Mouse (Mus musculus): ENCODE results near the gene Fbll1. TPM values are rescaled to one million over a fixed set of nuclear protein-coding genes. Genes with fewer than 3 reads are reported as not detected.

Gene Fbll1
- polyA plus RNA-seq, 1 experiment from 2014 or later: 16.4 TPM

GRCm38 (mm10) chr11:35776452-35776851 is 22.2 kb downstream of the Fbll1 start:
- H3K4me3 ChIP-seq: no peak overlapping the region
- H3K36me3 ChIP-seq: peaks cover 33% of the 10 kb centered on the region
- no peaks in the 10 kb centered on the region for H3K9me3 ChIP-seq
- ATAC-seq (ENCODE audit: low FRiP score, low read depth): no peak
- WGBS: 89% methylated on average over 3 of the region's 3 CpGs
- 0 out of 2 replicates have a peak, but pooled peaks cover 2% of the 10 kb centered on the region for H3K4me1 ChIP-seq
- H3K4me2 ChIP-seq (replicated peaks): no peak overlapping the region
- no peaks in the 10 kb centered on the region for H3K27me3 ChIP-seq (replicated peaks)
- H3K27ac ChIP-seq: no peak overlapping the region
- no peak overlapping the region for H3K9ac ChIP-seq

- no peak for ATAC-seq (ENCODE audit: low FRiP score, low read depth)
- H3K36me3 ChIP-seq: peaks cover 32% of the 10 kb centered on the region
These were observed 23.1 kb downstream of the Fbll1 start for GRCm38 (mm10) chr11:35775606-35776005.

GRCm38 (mm10) chr11:35770741-35771504 is 27.8 kb downstream of the Fbll1 start:
- Histone ChIP-seq H3K9ac (peak overlapping the region; percentile 99), H3K27me3 (replicated peaks) (no peaks in the 10 kb centered on the region), H3K4me3 (peak overlapping the region; percentile 92), H3K9me3 (no peaks in the 10 kb centered on the region), H3K36me3 (no peaks in the 10 kb centered on the region), H3K4me2 (replicated peaks) (peak overlapping the region; percentile 61), H3K27ac (no peak overlapping the region), H3K4me1 (peaks cover 11% of the 10 kb centered on the region)
- ATAC-seq (ENCODE audit: low FRiP score, low read depth): no peak
- 67% methylated on average over 9 of the region's 9 CpGs for WGBS

More at GRCm38 (mm10) chr11:35775606-35776005, 23.1 kb downstream of the Fbll1 start:
- Histone ChIP-seq H3K4me1 (peaks cover 10% of the 10 kb centered on the region), H3K4me3 (no peak overlapping the region), H3K9me3 (no peaks in the 10 kb centered on the region), H3K9ac (no peak overlapping the region), H3K4me2 (replicated peaks) (no peak overlapping the region), H3K27ac (no peak overlapping the region), H3K27me3 (replicated peaks) (no peaks in the 10 kb centered on the region)
- WGBS: 97% methylated on average over 3 of the region's 3 CpGs

- ATAC-seq (ENCODE audit: low FRiP score, low read depth): peak; percentile 89
- Histone ChIP-seq H3K36me3 (no peaks in the 10 kb centered on the region), H3K9ac (peak overlapping the region; percentile 99), H3K4me3 (peak overlapping the region; percentile 92), H3K27me3 (replicated peaks) (no peaks in the 10 kb centered on the region), H3K27ac (peak overlapping the region; percentile 87), H3K9me3 (no peaks in the 10 kb centered on the region), H3K4me2 (replicated peaks) (peak overlapping the region; percentile 61), H3K4me1 (peaks cover 11% of the 10 kb centered on the region)
- under 1% methylated on average over 35 of the region's 41 CpGs for WGBS
These were observed 28.8 kb downstream of the Fbll1 start for GRCm38 (mm10) chr11:35769746-35770437.

GRCm38 (mm10) chr11:35769188-35769745 is 29.4 kb downstream of the Fbll1 start, which contains the start of gene Pank3:
Gene Pank3 (plus strand): TSS chr11:35769484.
- Histone ChIP-seq H3K9ac (peak within 1 kb of the TSS; percentile 99), H3K4me2 (replicated peaks) (peak within 1 kb of the TSS; percentile 61), H3K4me1 (peaks cover 11% of the 10 kb centered on the region), H3K9me3 (no peaks in the 10 kb centered on the region), H3K36me3 (no peaks in the 10 kb centered on the region), H3K4me3 (peak within 1 kb of the TSS; percentile 92), H3K27me3 (replicated peaks) (no peaks in the 10 kb centered on the region), H3K27ac (peak within 1 kb of the TSS; percentile 87)
- WGBS: under 1% methylated on average over 48 of the region's 50 CpGs
- ATAC-seq (ENCODE audit: low FRiP score, low read depth): peak; percentile 100

- H3K4me2 ChIP-seq (replicated peaks): no peak overlapping the region
- peaks cover 8% of the 10 kb centered on the region for H3K4me1 ChIP-seq
- H3K36me3 ChIP-seq: no peaks in the 10 kb centered on the region
- H3K4me3 ChIP-seq: no peak overlapping the region
- no peak for ATAC-seq (ENCODE audit: low FRiP score, low read depth)
- H3K27ac ChIP-seq: no peak overlapping the region
- 94% methylated on average over 5 of the region's 5 CpGs for WGBS
- H3K9me3 ChIP-seq: no peaks in the 10 kb centered on the region
- no peaks in the 10 kb centered on the region for H3K27me3 ChIP-seq (replicated peaks)
- no peak overlapping the region for H3K9ac ChIP-seq
These were observed 31.8 kb downstream of the Fbll1 start for GRCm38 (mm10) chr11:35766845-35767244.

- Histone ChIP-seq H3K4me2 (replicated peaks) (no peak overlapping the region), H3K36me3 (no peaks in the 10 kb centered on the region), H3K27me3 (replicated peaks) (no peaks in the 10 kb centered on the region), H3K4me1 (no peaks in the 10 kb centered on the region), H3K27ac (no peak overlapping the region), H3K9me3 (no peaks in the 10 kb centered on the region), H3K9ac (no peak overlapping the region), H3K4me3 (no peak overlapping the region)
- no peak for ATAC-seq (ENCODE audit: low FRiP score, low read depth)
- WGBS: 94% methylated on average over 4 of the region's 4 CpGs
These were observed 38.1 kb downstream of the Fbll1 start for GRCm38 (mm10) chr11:35760627-35761003.

- Histone ChIP-seq H3K36me3 (no peaks in the 10 kb centered on the region), H3K4me1 (no peaks in the 10 kb centered on the region), H3K4me3 (no peak overlapping the region), H3K4me2 (replicated peaks) (no peak overlapping the region), H3K27ac (no peak overlapping the region), H3K9me3 (no peaks in the 10 kb centered on the region), H3K9ac (no peak overlapping the region), H3K27me3 (replicated peaks) (no peaks in the 10 kb centered on the region)
- 86% methylated on average over 7 of the region's 7 CpGs for WGBS
- no peak for ATAC-seq (ENCODE audit: low FRiP score, low read depth)
These were observed 38.6 kb downstream of the Fbll1 start for GRCm38 (mm10) chr11:35760001-35760626.

- H3K36me3 ChIP-seq: no peaks in the 10 kb centered on the region
These were observed 42.0 kb downstream of the Fbll1 start for GRCm38 (mm10) chr11:35756411-35757303.

GRCm38 (mm10) chr11:35755546-35755945 is 43.1 kb downstream of the Fbll1 start:
- no peak for ATAC-seq (ENCODE audit: low FRiP score, low read depth)
- Histone ChIP-seq H3K27me3 (replicated peaks) (no peaks in the 10 kb centered on the region), H3K4me1 (no peaks in the 10 kb centered on the region), H3K27ac (no peak overlapping the region), H3K36me3 (no peaks in the 10 kb centered on the region), H3K9me3 (no peaks in the 10 kb centered on the region), H3K4me2 (replicated peaks) (no peak overlapping the region), H3K9ac (no peak overlapping the region), H3K4me3 (no peak overlapping the region)
- 53% methylated on average over 6 of the region's 6 CpGs for WGBS

More at GRCm38 (mm10) chr11:35756411-35757303, 42.0 kb downstream of the Fbll1 start:
- no peak overlapping the region for H3K4me3 ChIP-seq
- no peak for ATAC-seq (ENCODE audit: low FRiP score, low read depth)
- no peaks in the 10 kb centered on the region for H3K4me1 ChIP-seq
- WGBS: 81% methylated on average over 11 of the region's 11 CpGs
- no peak overlapping the region for H3K9ac ChIP-seq
- no peaks in the 10 kb centered on the region for H3K27me3 ChIP-seq (replicated peaks)
- H3K27ac ChIP-seq: no peak overlapping the region
- H3K9me3 ChIP-seq: no peaks in the 10 kb centered on the region
- H3K4me2 ChIP-seq (replicated peaks): no peak overlapping the region

- no peak for ATAC-seq (ENCODE audit: low FRiP score, low read depth)
- H3K4me3 ChIP-seq: no peak overlapping the region
- H3K9me3 ChIP-seq: no peaks in the 10 kb centered on the region
- H3K9ac ChIP-seq: no peak overlapping the region
- no peaks in the 10 kb centered on the region for H3K27me3 ChIP-seq (replicated peaks)
- H3K36me3 ChIP-seq: no peaks in the 10 kb centered on the region
- no peak overlapping the region for H3K27ac ChIP-seq
- no peak overlapping the region for H3K4me2 ChIP-seq (replicated peaks)
- WGBS: 86% methylated on average over 4 of the region's 4 CpGs
- H3K4me1 ChIP-seq: no peaks in the 10 kb centered on the region
These were observed 43.7 kb downstream of the Fbll1 start for GRCm38 (mm10) chr11:35754906-35755418.
